Mouse (Mus musculus) heart, adult 2 months (tissue): ENCODE data around the gene Prkab2.

Experiments used
- CTCF ChIP-seq: fragments of 200-600 bp; IDR thresholded peaks from 2 replicates; pipeline ENCODE4 v1.8.1; 2022; ENCODE audit warnings: antibody characterized with exemption, mild to moderate bottlenecking, moderate library complexity
- EP300 ChIP-seq: fragments of 200-500 bp; IDR thresholded peaks from 2 replicates; pipeline ENCODE4 v1.6.1; 2011; ENCODE audit warnings: low read depth, low read length, control low read depth; ENCODE audit not compliant: insufficient read depth
- POLR2A ChIP-seq: fragments of 200-500 bp; IDR thresholded peaks from 2 replicates; pipeline ENCODE4 v1.6.1; 2011; ENCODE audit warnings: mild to moderate bottlenecking, low read depth, low read length, control low read depth; ENCODE audit not compliant: insufficient read depth

DNA sequence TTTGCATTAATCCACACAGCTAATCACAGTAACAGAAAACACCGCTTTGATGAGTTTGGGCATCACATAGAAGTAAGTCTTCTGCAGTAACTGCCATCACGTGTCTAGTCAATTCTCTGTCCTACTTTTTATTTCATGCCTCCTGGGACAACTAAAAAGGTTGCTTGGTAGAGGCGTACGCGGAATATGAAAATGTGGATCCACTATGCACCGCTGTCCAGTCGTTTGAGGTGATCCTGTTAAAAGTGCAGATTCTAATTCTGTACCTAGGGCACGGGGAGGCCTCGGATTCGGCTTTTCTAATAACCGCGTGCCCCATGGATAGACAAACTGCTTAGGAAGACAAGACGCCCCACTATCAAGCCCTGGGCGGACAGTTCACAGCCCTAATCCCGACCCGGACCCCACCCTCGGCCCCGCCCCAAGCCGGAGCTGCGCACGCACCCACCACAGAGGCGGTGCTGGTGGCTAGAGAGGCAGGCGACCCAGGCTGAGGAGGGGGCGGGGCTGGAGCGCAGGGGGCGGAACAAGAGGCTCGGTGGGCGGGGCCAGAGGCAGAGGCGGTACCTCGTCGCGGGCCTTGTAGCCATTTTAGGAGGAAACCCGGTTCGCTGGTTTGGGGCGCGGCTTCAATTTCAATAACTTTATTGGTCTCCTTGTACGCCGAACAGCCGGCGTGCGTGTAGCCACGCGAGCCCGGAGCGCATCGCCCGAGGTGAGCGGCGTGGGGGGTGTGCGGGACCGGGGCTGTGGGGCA is at the start of gene Prkab2:
- no peak for TF ChIP-seq CTCF
- peak; percentile 86 for TF ChIP-seq POLR2A
- 0 out of 2 replicates have a peak, but pooled peaks have one; percentile 29 for TF ChIP-seq EP300
